Mouse (Mus musculus) WW6 (cell line): ENCODE measurements around the gene Spata17.
"Not testable (repeated sequence)": the region's sequence is repeated elsewhere in the genome, so short reads cannot be mapped to it uniquely, and the experiment has no call there.

Experiments used
- DNase-seq: peaks from one replicate; pipeline ENCODE4 v3.0.0-alpha.2; 2013; ENCODE audit warnings: low read depth, low spot score

Gene Spata17

GRCm38 (mm10) chr1:187175991-187176390 is 39.3 kb downstream of the Spata17 start:
- no peak for DNase-seq

- DNase-seq, result no peak
Measured at GRCm38 (mm10) chr1:187170361-187170760, 44.9 kb downstream of the Spata17 start.

- DNase-seq, result no peak
Measured at GRCm38 (mm10) chr1:187169646-187170045, 45.6 kb downstream of the Spata17 start.

GRCm38 (mm10) chr1:187163571-187163970 is 51.7 kb downstream of the Spata17 start:
- no peak for DNase-seq

- DNase-seq, result no peak
Measured at GRCm38 (mm10) chr1:187155658-187156057, 59.6 kb downstream of the Spata17 start.

- no peak for DNase-seq
Measured at GRCm38 (mm10) chr1:187153681-187154080, 61.6 kb downstream of the Spata17 start.

GRCm38 (mm10) chr1:187152571-187152970 is 62.7 kb downstream of the Spata17 start:
- no peak for DNase-seq

- DNase-seq, result no peak
Measured at GRCm38 (mm10) chr1:187142984-187143383, 72.3 kb downstream of the Spata17 start.

GRCm38 (mm10) chr1:187137426-187137825 is 77.8 kb downstream of the Spata17 start:
- peak; percentile 20 for DNase-seq

GRCm38 (mm10) chr1:187135887-187136286 is 79.4 kb downstream of the Spata17 start:
- no peak for DNase-seq

- DNase-seq, result no peak
Measured at GRCm38 (mm10) chr1:187133841-187134240, 81.4 kb downstream of the Spata17 start.

GRCm38 (mm10) chr1:187132348-187132747 is 82.9 kb downstream of the Spata17 start:
- no peak for DNase-seq

GRCm38 (mm10) chr1:187127548-187127947 is 87.7 kb downstream of the Spata17 start:
- not testable (repeated sequence) for DNase-seq

- no peak for DNase-seq
Measured at GRCm38 (mm10) chr1:187125733-187126132, 89.5 kb downstream of the Spata17 start.

GRCm38 (mm10) chr1:187124967-187125366 is 90.3 kb downstream of the Spata17 start:
- no peak for DNase-seq

- DNase-seq, result no peak
Measured at GRCm38 (mm10) chr1:187119300-187119699, 96.0 kb downstream of the Spata17 start.

- no peak for DNase-seq
Measured at GRCm38 (mm10) chr1:187118108-187118507, 97.2 kb downstream of the Spata17 start.

GRCm38 (mm10) chr1:187113716-187114115 is 101.5 kb downstream of the Spata17 start:
- no peak for DNase-seq

GRCm38 (mm10) chr1:187102130-187102529 is 113.1 kb downstream of the Spata17 start:
- DNase-seq, result no peak

GRCm38 (mm10) chr1:187101202-187101601 is 114.1 kb downstream of the Spata17 start:
- no peak for DNase-seq

GRCm38 (mm10) chr1:187100624-187101023 is 114.6 kb downstream of the Spata17 start:
- no peak for DNase-seq

- no peak for DNase-seq
Measured at GRCm38 (mm10) chr1:187098285-187098684, 117.0 kb downstream of the Spata17 start.

GRCm38 (mm10) chr1:187092546-187092945 is 122.7 kb downstream of the Spata17 start:
- DNase-seq, result no peak

GRCm38 (mm10) chr1:187088660-187089395 is 126.4 kb downstream of the Spata17 start:
- no peak for DNase-seq
